ENCODE assay signal across 12 mouse cellular contexts in genomic region chr2:27327886-27328285, GRCm38 (mm10).
DNase-seq lines count a peak whose midpoint lies in the region; ATAC-seq and TF ChIP-seq lines count a peak whose summit lies in the region.
"Had no signal": no experiment of that assay in that cellular context is flagged by ENCODE, and none has a peak within 500 bp of the region (broad histone marks: within the 10 kb centered on the region; RNA-seq: fewer than 3 reads in every experiment).

No protein-coding gene starts in this region.

- no peak overlapping the region for H3K4me2 ChIP-seq in heart, embryonic 12.5 days
- H3K4me2 ChIP-seq in kidney, postnatal 0 days (ENCODE audit: low read length) = no peak overlapping the region
- H3K4me2 ChIP-seq in liver, embryonic 11.5 days = no peak overlapping the region
- H3K4me2 ChIP-seq: hindbrain, embryonic 14.5 days; neural tube, embryonic 15.5 days had no signal

- peak overlapping the region; percentile 56 for H3K27ac ChIP-seq in heart, embryonic 12.5 days (ENCODE audit: poor library complexity, severe bottlenecking)
- H3K27ac ChIP-seq in kidney, postnatal 0 days = peak overlapping the region; percentile 54; the same call in 1 of the 2 replicates
- H3K27ac ChIP-seq in liver, embryonic 11.5 days (ENCODE audit: low read depth, low read length) = peak overlapping the region; percentile 17; the same call in 1 of the 2 replicates
- H3K27ac ChIP-seq in left cerebral cortex, adult 2 months = no peak overlapping the region
- H3K27ac ChIP-seq: hindbrain, embryonic 14.5 days; neural tube, embryonic 15.5 days had no signal

- no peak overlapping the region for H3K4me3 ChIP-seq in heart, embryonic 12.5 days
- no peak overlapping the region for H3K4me3 ChIP-seq in kidney, postnatal 0 days (replicated peaks; ENCODE audit: low read depth, low read length)
- H3K4me3 ChIP-seq in liver, embryonic 11.5 days (ENCODE audit: low read depth, low read length) = no peak overlapping the region
- H3K4me3 ChIP-seq in left cerebral cortex, adult 2 months = no peak overlapping the region
- H3K4me3 ChIP-seq: neural tube, embryonic 15.5 days had no signal

- H3K9me3 ChIP-seq in heart, embryonic 12.5 days (replicated peaks) = no peaks in the 10 kb centered on the region
- H3K9me3 ChIP-seq in kidney, postnatal 0 days (replicated peaks; ENCODE audit: low read length) = no peaks in the 10 kb centered on the region
- no peaks in the 10 kb centered on the region for H3K9me3 ChIP-seq in liver, embryonic 11.5 days (ENCODE audit: control insufficient read depth, low read length)
- H3K9me3 ChIP-seq: neural tube, embryonic 15.5 days had no signal

- no peak overlapping the region for H3K9ac ChIP-seq in heart, embryonic 12.5 days
- H3K9ac ChIP-seq in kidney, postnatal 0 days (ENCODE audit: low read depth, low read length) = 0 out of 2 replicates have a peak overlapping the region, but pooled peaks have one; percentile 31
- no peak overlapping the region for H3K9ac ChIP-seq in liver, embryonic 11.5 days (ENCODE audit: low read depth, low read length)
- H3K9ac ChIP-seq: hindbrain, embryonic 14.5 days; neural tube, embryonic 15.5 days had no signal

- peaks cover 84% of the 10 kb centered on the region for H3K4me1 ChIP-seq in heart, embryonic 12.5 days (replicated peaks)
- peaks cover 44% of the 10 kb centered on the region for H3K4me1 ChIP-seq in kidney, postnatal 0 days (replicated peaks; ENCODE audit: insufficient read depth, low read length)
- peaks cover 54% of the 10 kb centered on the region for H3K4me1 ChIP-seq in liver, embryonic 11.5 days (replicated peaks; ENCODE audit: control insufficient read depth, insufficient read depth, low read length)

- no peak for ATAC-seq in heart, embryonic 12.5 days (ENCODE audit: insufficient number of reproducible peaks, low FRiP score)
- no peak for ATAC-seq in kidney, postnatal 0 days (replicated peaks; ENCODE audit: low FRiP score, low read depth)
- ATAC-seq in liver, embryonic 11.5 days (replicated peaks; ENCODE audit: low FRiP score) = no peak

- intact Hi-C loops in heart, postnatal 25 days (cut with DNase I) = no loop called here
- intact Hi-C loops in left cerebral cortex, adult 2 months (cut with DNase I) = no loop called here

- no peak for DNase-seq in heart, postnatal 25 days (ENCODE audit: low spot score)
- DNase-seq in kidney, postnatal 0 days (ENCODE audit: low spot score) = no peak
- DNase-seq in kidney, adult 9 months = no peak
- no peak for DNase-seq in liver, embryonic 11.5 days (ENCODE audit: low spot score)
- peak; percentile 59 for DNase-seq in lung, postnatal 10 days
- DNase-seq in left cerebral cortex, adult 2 months (ENCODE audit: extremely low spot score in 1 of 2, low spot score in 2 of 2) = no peak
- DNase-seq in left cerebral cortex, adult 11 months (ENCODE audit: low spot score) = no peak
- DNase-seq: cerebellum, postnatal 14 days; right cerebral cortex, adult 18-20 months had no signal

- no peak for TF ChIP-seq CTCF in kidney, postnatal 0 days (IDR thresholded peaks at IDR 0.05; ENCODE audit: low read depth)
- no peak for TF ChIP-seq CTCF in left cerebral cortex, adult 2 months (IDR thresholded peaks at IDR 0.05)

- no peaks in the 10 kb centered on the region for H3K27me3 ChIP-seq in heart, embryonic 12.5 days (replicated peaks)
- H3K27me3 ChIP-seq in kidney, postnatal 0 days (ENCODE audit: insufficient read depth, low read length) = no peaks in the 10 kb centered on the region
- H3K27me3 ChIP-seq in liver, embryonic 11.5 days (replicated peaks; ENCODE audit: control insufficient read depth, insufficient read depth, low read length) = no peaks in the 10 kb centered on the region
- H3K27me3 ChIP-seq: neural tube, embryonic 15.5 days had no signal

- 71% methylated on average over 4 of the region's 4 CpGs for WGBS in heart, embryonic 12.5 days
- 66% methylated on average over 4 of the region's 4 CpGs for WGBS in kidney, postnatal 0 days
- 72% methylated on average over 4 of the region's 4 CpGs for WGBS in liver, embryonic 11.5 days

- no peaks in the 10 kb centered on the region for H3K36me3 ChIP-seq in heart, embryonic 12.5 days
- no peaks in the 10 kb centered on the region for H3K36me3 ChIP-seq in kidney, postnatal 0 days (ENCODE audit: insufficient read depth, low read length)
- H3K36me3 ChIP-seq in liver, embryonic 11.5 days (ENCODE audit: control insufficient read depth, insufficient read depth, low read length) = no peaks in the 10 kb centered on the region
- H3K36me3 ChIP-seq: neural tube, embryonic 15.5 days had no signal
